Mouse (Mus musculus): ENCODE data around the gene Gm17545. TPM values are rescaled to one million over a fixed set of nuclear protein-coding genes. Genes with fewer than 3 reads are reported as not detected.

Gene Gm17545
- polyA plus RNA-seq, 1 experiment from 2014 or later = not detected

Other genes with a start within 250 kb of the Gm17545 start
- 10.5 and 11.5 TPM in 2 replicates for gene Zfp809, start 228.6 kb upstream of the Gm17545 start, polyA plus RNA-seq (2016; fragmentation: Nextera tagmentation; extraction: Ambion mirVana)
- 6.5 and 6.9 TPM in 2 replicates for gene Zfp599, start 194.4 kb upstream of the Gm17545 start, polyA plus RNA-seq (2016; fragmentation: Nextera tagmentation; extraction: Ambion mirVana)
- gene Zfp810, start 146.6 kb upstream of the Gm17545 start, polyA plus RNA-seq (2016; fragmentation: Nextera tagmentation; extraction: Ambion mirVana) = 39.0 and 40.3 TPM in 2 replicates
- 28.0 and 28.6 TPM in 2 replicates for gene Anln, start 65.1 kb upstream of the Gm17545 start, polyA plus RNA-seq (2016; fragmentation: Nextera tagmentation; extraction: Ambion mirVana)
- gene 9530077C05Rik, start 42.8 kb upstream of the Gm17545 start, polyA plus RNA-seq (2016; fragmentation: Nextera tagmentation; extraction: Ambion mirVana) = 5.7 and 7.5 TPM in 2 replicates
- gene Rp9, start 15.5 kb downstream of the Gm17545 start, polyA plus RNA-seq (2016; fragmentation: Nextera tagmentation; extraction: Ambion mirVana) = 63.8 and 66.5 TPM in 2 replicates
- 19.5 and 21.5 TPM in 2 replicates for gene Bbs9, start 21.4 kb downstream of the Gm17545 start, polyA plus RNA-seq (2016; fragmentation: Nextera tagmentation; extraction: Ambion mirVana)

Data from hindbrain, embryonic 12.5 days (tissue).